Mouse (Mus musculus): ENCODE results near the gene Cblb.

Gene Cblb

GRCm38 (mm10) chr16:52194866-52195265, 163.8 kb downstream of the Cblb start:
- no peak for DNase-seq (ENCODE audit: low spot score)

GRCm38 (mm10) chr16:52200107-52200506, 169.1 kb downstream of the Cblb start:
- DNase-seq (ENCODE audit: low spot score), result no peak

GRCm38 (mm10) chr16:52210844-52211606, 180.0 kb downstream of the Cblb start:
- no peak for DNase-seq (ENCODE audit: low spot score)

- no peak for DNase-seq (ENCODE audit: low spot score)
Observed at GRCm38 (mm10) chr16:52219069-52219468, 188.0 kb downstream of the Cblb start.

- DNase-seq (ENCODE audit: low spot score), result no peak
Observed at GRCm38 (mm10) chr16:52222896-52223295, 191.9 kb downstream of the Cblb start.

GRCm38 (mm10) chr16:52229446-52229845, 198.4 kb downstream of the Cblb start:
- no peak for DNase-seq (ENCODE audit: low spot score)

- DNase-seq (ENCODE audit: low spot score), result no peak
Observed at GRCm38 (mm10) chr16:52229930-52230329, 198.9 kb downstream of the Cblb start.

- DNase-seq (ENCODE audit: low spot score), result no peak
Observed at GRCm38 (mm10) chr16:52242144-52242543, 211.1 kb downstream of the Cblb start.

GRCm38 (mm10) chr16:52243421-52243973, 212.5 kb downstream of the Cblb start:
- no peak for DNase-seq (ENCODE audit: low spot score)

GRCm38 (mm10) chr16:52250196-52250595, 219.2 kb downstream of the Cblb start:
- no peak for DNase-seq (ENCODE audit: low spot score)

- DNase-seq (ENCODE audit: low spot score), result no peak
Observed at GRCm38 (mm10) chr16:52250935-52251334, 219.9 kb downstream of the Cblb start.

Measured in ovary, adult 18-20 months (tissue).